In the genomic region with DNA sequence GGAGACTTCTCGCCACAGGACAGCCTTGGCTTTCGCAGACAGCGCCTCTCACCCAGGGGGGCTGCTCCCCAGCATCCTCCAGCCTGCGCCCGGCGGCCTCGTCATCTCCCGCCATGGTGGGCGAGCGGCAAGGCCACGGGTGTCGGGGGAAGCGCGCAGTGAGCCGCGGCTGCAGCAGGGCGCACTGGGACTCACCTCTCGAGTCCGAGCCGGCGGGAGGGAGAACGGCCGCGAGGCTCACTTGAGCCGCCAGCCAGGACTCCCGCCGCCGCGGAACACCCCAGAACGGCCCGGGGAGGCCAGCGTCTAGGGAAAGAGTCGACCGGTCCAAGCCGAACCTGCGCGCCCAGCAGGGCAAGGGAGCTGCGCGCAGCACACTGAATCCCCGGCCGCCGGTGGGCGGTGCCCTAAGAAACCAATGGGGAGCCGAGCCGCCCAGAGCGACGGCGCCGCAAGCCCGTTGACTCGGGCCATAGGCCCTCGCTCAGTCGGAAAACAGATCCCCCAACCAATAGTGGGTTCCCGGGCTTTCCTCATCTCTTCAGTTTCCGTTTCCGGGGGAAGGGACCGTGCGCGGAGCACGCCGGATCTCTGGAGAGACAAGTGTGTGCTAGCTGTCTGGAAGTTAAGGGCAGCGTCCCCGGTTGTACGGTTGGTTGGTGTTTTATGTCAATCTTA, we compare ENCODE assay signal across 1 mouse cellular context.
TF ChIP-seq lines count a peak whose summit lies in the region.

Gene Orc2, minus strand, starts transcription at position 533 of the 678 bp plus-strand sequence.

TF ChIP-seq in MEL, 35 proteins besides CTCF, POLR2A, EP300 and RAD21 (continued from another document):
- peak; percentile 58; the same call in 1 of the 2 replicates for TF ChIP-seq TBP (IDR thresholded peaks at IDR 0.05; ENCODE audit: low read depth, low read length)
- peak; percentile 37 for TF ChIP-seq POLR2AphosphoS2 (IDR thresholded peaks at IDR 0.05; ENCODE audit: low read length)
- TF ChIP-seq TAL1 (IDR thresholded peaks at IDR 0.05; ENCODE audit: low read length): no peak
- TF ChIP-seq MAX (IDR thresholded peaks at IDR 0.05; ENCODE audit: low read length): peak; percentile 81
- no peak for TF ChIP-seq ELF1 (IDR thresholded peaks at IDR 0.05; ENCODE audit: low read depth, low read length)
- peak; percentile 83 for TF ChIP-seq MXI1 (IDR thresholded peaks at IDR 0.05; ENCODE audit: low read depth, low read length)
